Mouse (Mus musculus) C2C12 (cell line): ENCODE data around the gene Stip1.
"Not testable (repeated sequence)": the region's sequence is repeated elsewhere in the genome, so short reads cannot be mapped to it uniquely, and the experiment has no call there.

Experiments
- CTCF ChIP-seq: IDR thresholded peaks from one replicate; pipeline ENCODE4 v1.5.1; 2011; ENCODE audit not compliant: control insufficient read depth, insufficient read depth, insufficient read length
- MAX ChIP-seq: IDR thresholded peaks from one replicate; pipeline ENCODE4 v1.6.1; 2011; ENCODE audit warnings: mild to moderate bottlenecking, control low read depth
- MYOD1 ChIP-seq: IDR thresholded peaks from one replicate; pipeline ENCODE4 v1.6.1; 2011; ENCODE audit warnings: low read depth; ENCODE audit not compliant: control insufficient read depth, insufficient read length
- MYOG ChIP-seq: IDR thresholded peaks from one replicate; pipeline ENCODE4 v1.6.1; 2011; ENCODE audit not compliant: control insufficient read depth, insufficient read length; ENCODE audit errors: extremely low read depth
- USF1 ChIP-seq: IDR thresholded peaks from one replicate; pipeline ENCODE4 v1.6.1; 2011; ENCODE audit warnings: low read depth, mild to moderate bottlenecking, control low read depth, moderate library complexity

GRCm38 (mm10) chr19:6991166-6991565 is 48.6 kb downstream of the Stip1 start:
- TF ChIP-seq CTCF, MAX, MYOD1, USF1, MYOG: not testable (repeated sequence)
